ENCODE assay signal across 20 mouse cellular contexts in genomic region chr19:9940903-9941302, GRCm38 (mm10). TPM values are rescaled to one million over a fixed set of nuclear protein-coding genes. Genes with fewer than 3 reads are reported as not detected.
A peak's percentile ranks its signal among the peaks of the same experiment; 100 is the strongest.
DNase-seq lines count a peak whose midpoint lies in the region; ATAC-seq and TF ChIP-seq lines count a peak whose summit lies in the region.
"Had no signal": no experiment of that assay in that cellular context is flagged by ENCODE, and none has a peak within 500 bp of the region (broad histone marks: within the 10 kb centered on the region; RNA-seq: fewer than 3 reads in every experiment).

No protein-coding gene starts in this region.

- no peaks in the 10 kb centered on the region for H3K9me3 ChIP-seq in hindbrain, embryonic 11.5 days (ENCODE audit: control insufficient read depth, low read length)
- no peaks in the 10 kb centered on the region for H3K9me3 ChIP-seq in hindbrain, embryonic 14.5 days (ENCODE audit: control insufficient read depth, low read length)
- H3K9me3 ChIP-seq in midbrain, embryonic 10.5 days (replicated peaks): no peaks in the 10 kb centered on the region
- no peaks in the 10 kb centered on the region for H3K9me3 ChIP-seq in midbrain, postnatal 0 days (ENCODE audit: low read length)
- H3K9me3 ChIP-seq in forebrain, embryonic 11.5 days (ENCODE audit: control insufficient read depth, low read length): no peaks in the 10 kb centered on the region
- H3K9me3 ChIP-seq: embryonic facial prominence, embryonic 12.5 days; heart, embryonic 10.5 days; kidney, embryonic 15.5 days; limb, embryonic 13.5 days; neural tube, embryonic 12.5 days had no signal

- no peak overlapping the region for H3K4me3 ChIP-seq in hindbrain, embryonic 11.5 days (ENCODE audit: low read depth, low read length)
- no peak overlapping the region for H3K4me3 ChIP-seq in hindbrain, embryonic 14.5 days (replicated peaks; ENCODE audit: low read length)
- no peak overlapping the region for H3K4me3 ChIP-seq in midbrain, embryonic 10.5 days
- no peak overlapping the region for H3K4me3 ChIP-seq in midbrain, postnatal 0 days (ENCODE audit: low read depth, low read length)
- H3K4me3 ChIP-seq in forebrain, embryonic 11.5 days (ENCODE audit: low read depth, low read length): no peak overlapping the region
- H3K4me3 ChIP-seq: embryonic facial prominence, embryonic 12.5 days; heart, embryonic 10.5 days; kidney, embryonic 15.5 days; limb, embryonic 13.5 days; neural tube, embryonic 12.5 days had no signal

- ATAC-seq in hindbrain, embryonic 11.5 days (ENCODE audit: low FRiP score): no peak
- ATAC-seq in hindbrain, embryonic 14.5 days (ENCODE audit: low FRiP score): no peak
- no peak for ATAC-seq in midbrain, postnatal 0 days (ENCODE audit: low FRiP score)
- ATAC-seq in forebrain, embryonic 11.5 days (replicated peaks; ENCODE audit: low FRiP score): no peak
- ATAC-seq: activated CD4-positive, CD25-positive, alpha-beta regulatory T cell, adult 4 months; CD4-positive, CD25-positive, alpha-beta regulatory T cell, adult 4 months; inflammation-experienced regulatory T-cells, adult 6 months had no signal

- peak; percentile 42 for DNase-seq in hindbrain, embryonic 11.5 days (ENCODE audit: low spot score)
- DNase-seq in hindbrain, embryonic 14.5 days (ENCODE audit: low spot score): no peak
- DNase-seq in midbrain, embryonic 10.5 days (ENCODE audit: low spot score): peak; percentile 50
- DNase-seq in midbrain, postnatal 0 days (ENCODE audit: low spot score): no peak
- DNase-seq in brain, adult 2 months (ENCODE audit: low read depth, low spot score): peak; percentile 96
- DNase-seq in retina, postnatal 1 day: peak; percentile 91
- DNase-seq in forebrain, embryonic 11.5 days (ENCODE audit: low spot score): no peak
- DNase-seq: adrenal gland, postnatal 25 days; gastrocnemius, postnatal 36 days; heart, postnatal 14 days; lung, postnatal 4 days; thymus, adult 18-20 months had no signal

- no peaks in the 10 kb centered on the region for H3K36me3 ChIP-seq in hindbrain, embryonic 11.5 days (ENCODE audit: control insufficient read depth, insufficient read depth, low read length)
- no peaks in the 10 kb centered on the region for H3K36me3 ChIP-seq in hindbrain, embryonic 14.5 days (replicated peaks; ENCODE audit: control insufficient read depth, insufficient read depth)
- no peaks in the 10 kb centered on the region for H3K36me3 ChIP-seq in midbrain, embryonic 10.5 days
- H3K36me3 ChIP-seq in midbrain, postnatal 0 days (ENCODE audit: insufficient read depth, low read length): no peaks in the 10 kb centered on the region
- no peaks in the 10 kb centered on the region for H3K36me3 ChIP-seq in forebrain, embryonic 11.5 days (ENCODE audit: control insufficient read depth, insufficient read depth, low read length)
- H3K36me3 ChIP-seq: embryonic facial prominence, embryonic 12.5 days; heart, embryonic 10.5 days; kidney, embryonic 15.5 days; limb, embryonic 13.5 days; neural tube, embryonic 12.5 days had no signal

- no peaks in the 10 kb centered on the region for H3K4me1 ChIP-seq in hindbrain, embryonic 11.5 days (replicated peaks; ENCODE audit: control insufficient read depth, insufficient read depth, low read length)
- 0 out of 2 replicates have a peak, but pooled peaks cover 3% of the 10 kb centered on the region for H3K4me1 ChIP-seq in hindbrain, embryonic 14.5 days (replicated peaks; ENCODE audit: control insufficient read depth, insufficient read depth, low read length)
- H3K4me1 ChIP-seq in midbrain, embryonic 10.5 days: peaks cover 38% of the 10 kb centered on the region
- H3K4me1 ChIP-seq in midbrain, postnatal 0 days (ENCODE audit: insufficient read depth, low read length): no peaks in the 10 kb centered on the region
- H3K4me1 ChIP-seq in forebrain, embryonic 11.5 days (replicated peaks; ENCODE audit: control insufficient read depth, insufficient read depth, low read length): peaks cover 2% of the 10 kb centered on the region; the same call in 1 of the 2 replicates
- H3K4me1 ChIP-seq: neural tube, embryonic 12.5 days had no signal

- no peaks in the 10 kb centered on the region for H3K27me3 ChIP-seq in hindbrain, embryonic 11.5 days (ENCODE audit: control insufficient read depth, insufficient read depth, low read length)
- no peaks in the 10 kb centered on the region for H3K27me3 ChIP-seq in hindbrain, embryonic 14.5 days (ENCODE audit: control insufficient read depth, insufficient read depth, low read length)
- no peaks in the 10 kb centered on the region; the same call in 1 of the 2 replicates for H3K27me3 ChIP-seq in midbrain, embryonic 10.5 days (ENCODE audit: low read depth, poor library complexity, severe bottlenecking)
- no peaks in the 10 kb centered on the region for H3K27me3 ChIP-seq in midbrain, postnatal 0 days (ENCODE audit: insufficient read depth, low read length)
- no peaks in the 10 kb centered on the region for H3K27me3 ChIP-seq in forebrain, embryonic 11.5 days (ENCODE audit: control insufficient read depth, insufficient read depth, low read length)
- H3K27me3 ChIP-seq: embryonic facial prominence, embryonic 12.5 days; kidney, embryonic 15.5 days; limb, embryonic 13.5 days; neural tube, embryonic 12.5 days had no signal

- TF ChIP-seq CTCF in midbrain, postnatal 0 days (IDR thresholded peaks at IDR 0.05): no peak

- 9% methylated on average over 4 of the region's 4 CpGs for WGBS in hindbrain, embryonic 11.5 days
- 7% methylated on average over 4 of the region's 4 CpGs for WGBS in hindbrain, embryonic 14.5 days
- WGBS in midbrain, embryonic 10.5 days: 9% methylated on average over 4 of the region's 4 CpGs
- 2% methylated on average over 4 of the region's 4 CpGs for WGBS in midbrain, postnatal 0 days
- 10% methylated on average over 4 of the region's 4 CpGs for WGBS in forebrain, embryonic 11.5 days

- no peak overlapping the region for H3K27ac ChIP-seq in hindbrain, embryonic 11.5 days (ENCODE audit: low read depth, low read length)
- no peak overlapping the region for H3K27ac ChIP-seq in hindbrain, embryonic 14.5 days
- peak overlapping the region; percentile 19 for H3K27ac ChIP-seq in midbrain, embryonic 10.5 days (replicated peaks)
- no peak overlapping the region for H3K27ac ChIP-seq in midbrain, postnatal 0 days (ENCODE audit: low read depth, low read length)
- no peak overlapping the region for H3K27ac ChIP-seq in forebrain, embryonic 11.5 days (ENCODE audit: low read depth, low read length)
- H3K27ac ChIP-seq: embryonic facial prominence, embryonic 12.5 days; limb, embryonic 13.5 days; neural tube, embryonic 12.5 days had no signal

- H3K9ac ChIP-seq in hindbrain, embryonic 11.5 days (ENCODE audit: low read depth, low read length): peak overlapping the region; percentile 23; the same call in 1 of the 2 replicates
- H3K9ac ChIP-seq in hindbrain, embryonic 14.5 days: no peak overlapping the region
- H3K9ac ChIP-seq in midbrain, postnatal 0 days (replicated peaks; ENCODE audit: low read length, poor library complexity, severe bottlenecking): no peak overlapping the region
- H3K9ac ChIP-seq in forebrain, embryonic 11.5 days (ENCODE audit: low read length): no peak overlapping the region
- H3K9ac ChIP-seq: embryonic facial prominence, embryonic 12.5 days; kidney, embryonic 15.5 days; limb, embryonic 13.5 days; neural tube, embryonic 12.5 days had no signal

- no peak overlapping the region for H3K4me2 ChIP-seq in hindbrain, embryonic 11.5 days (replicated peaks; ENCODE audit: low read depth, low read length)
- H3K4me2 ChIP-seq in hindbrain, embryonic 14.5 days (replicated peaks): no peak overlapping the region
- H3K4me2 ChIP-seq in midbrain, postnatal 0 days (ENCODE audit: low read depth, low read length, poor library complexity, severe bottlenecking): no peak overlapping the region
- no peak overlapping the region for H3K4me2 ChIP-seq in forebrain, embryonic 11.5 days (ENCODE audit: low read depth, low read length, severe bottlenecking)
- H3K4me2 ChIP-seq: embryonic facial prominence, embryonic 12.5 days; kidney, embryonic 15.5 days; limb, embryonic 13.5 days; neural tube, embryonic 12.5 days had no signal

RNA-seq across cellular contexts. Expression of gene Fth1, which starts 39.5 kb away (rescaled TPM):
- polyA plus RNA-seq in hindbrain, embryonic 11.5 days (2014; fragmentation: Nextera tagmentation; extraction: Ambion mirVana): 1,301 and 1,416 TPM in 2 replicates
- 1,735 and 1,844 TPM in 2 replicates for polyA plus RNA-seq in hindbrain, embryonic 14.5 days (2014; fragmentation: Nextera tagmentation; extraction: Ambion mirVana)
- 1,350 and 1,398 TPM in 2 replicates for polyA plus RNA-seq in midbrain, embryonic 10.5 days (2016; fragmentation: Nextera tagmentation; extraction: Ambion mirVana)
- 337 and 436 TPM in 2 replicates for total RNA-seq in midbrain, postnatal 0 days (2014; rRNA removed)
- polyA plus RNA-seq in midbrain, postnatal 0 days (2015; fragmentation: Nextera tagmentation; extraction: Ambion mirVana): 2,585 and 2,689 TPM in 2 replicates
- 1,254 and 1,333 TPM in 2 replicates for polyA plus RNA-seq in forebrain, embryonic 11.5 days (2014; fragmentation: Nextera tagmentation; extraction: Ambion mirVana)

RNA-seq across cellular contexts. Expression of gene Incenp, which starts 41.6 kb away (rescaled TPM):
- polyA plus RNA-seq in hindbrain, embryonic 11.5 days (2014; fragmentation: Nextera tagmentation; extraction: Ambion mirVana): 79.7 and 82.6 TPM in 2 replicates
- polyA plus RNA-seq in hindbrain, embryonic 14.5 days (2014; fragmentation: Nextera tagmentation; extraction: Ambion mirVana): 18.9 and 22.6 TPM in 2 replicates
- polyA plus RNA-seq in midbrain, embryonic 10.5 days (2016; fragmentation: Nextera tagmentation; extraction: Ambion mirVana): 142 and 150 TPM in 2 replicates
- 11.0 and 20.0 TPM in 2 replicates for total RNA-seq in midbrain, postnatal 0 days (2014; rRNA removed)
- polyA plus RNA-seq in midbrain, postnatal 0 days (2015; fragmentation: Nextera tagmentation; extraction: Ambion mirVana): 13.3 and 13.8 TPM in 2 replicates
- polyA plus RNA-seq in forebrain, embryonic 11.5 days (2014; fragmentation: Nextera tagmentation; extraction: Ambion mirVana): 128 and 133 TPM in 2 replicates

Comparison
In these comparisons a context has a peak if more than half of its experiments do, and no peak if none do; other contexts are left out.
1. DNase-seq: peak in hindbrain, embryonic 11.5 days (single experiment), midbrain, embryonic 10.5 days (single experiment), brain, adult 2 months (single experiment) and retina, postnatal 1 day (single experiment); none in hindbrain, embryonic 14.5 days (single experiment), midbrain, postnatal 0 days (single experiment) and forebrain, embryonic 11.5 days (single experiment).